Mouse (Mus musculus) liver, embryonic 14 days (tissue): ENCODE results near the gene Olfr889. TPM values are rescaled to one million over a fixed set of nuclear protein-coding genes. Genes with fewer than 3 reads are reported as not detected.

Experiments used
- polyA plus RNA-seq: library from polyadenylated mRNA; depleted of rRNA; stranded (reverse); fragments of >200 nt; gene quantifications from 2 replicates; pipeline ENCODE4 v1.2.3, GENCODE M21; 2012; rRNA removed

Gene Olfr889
- polyA plus RNA-seq: 0.01 TPM in 1 of 2 replicates, not detected in the other

GRCm38 (mm10) chr9:38114898-38115297, at the start of gene Olfr889:
Olfr889 (plus strand) TSS chr9:38115198.

DNA sequence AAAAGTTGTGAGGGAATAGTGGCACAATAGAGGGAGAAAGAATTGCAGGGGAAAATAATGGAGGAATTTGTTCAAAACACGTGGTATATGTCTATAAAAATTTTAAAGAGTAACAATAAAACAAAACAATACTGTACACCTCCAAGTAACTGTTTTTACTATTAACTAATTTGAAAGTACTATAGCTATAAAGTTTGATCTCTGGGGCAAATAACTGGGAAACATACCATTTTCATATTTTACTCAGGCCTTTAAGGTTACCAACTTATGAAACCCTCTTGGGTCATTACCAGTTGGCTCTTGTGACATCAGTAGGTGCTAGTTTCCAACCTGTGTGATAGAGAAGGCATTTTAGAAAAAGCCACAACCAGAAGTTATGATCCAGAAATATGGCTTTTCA, 31.2 kb upstream of the Olfr889 start, which contains the start of gene Olfr887:
Gene Olfr887, plus strand, starts transcription at position 301 of the 400 bp plus-strand sequence.

DNA sequence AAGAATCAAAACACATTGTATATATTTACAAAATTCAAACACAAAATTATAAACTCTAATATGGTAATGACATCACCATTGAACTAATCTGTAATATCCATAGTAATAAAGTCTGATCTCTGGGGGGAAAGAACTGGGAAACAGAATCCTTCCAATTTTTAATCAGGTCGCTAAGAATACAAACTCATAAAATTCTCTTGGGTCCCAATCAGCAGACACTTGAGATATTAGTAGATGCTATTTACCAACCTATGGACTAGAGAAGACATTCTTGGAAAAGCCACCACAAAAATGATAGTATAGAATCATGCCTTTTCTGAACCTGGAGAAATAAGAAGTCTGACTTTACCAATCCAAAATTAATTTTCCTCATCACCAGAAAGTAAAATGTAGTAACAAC, 7.2 kb upstream of the Olfr889 start, which contains the start of gene Olfr888:
Gene Olfr888, plus strand, starts transcription at position 301 of the 400 bp plus-strand sequence.

DNA sequence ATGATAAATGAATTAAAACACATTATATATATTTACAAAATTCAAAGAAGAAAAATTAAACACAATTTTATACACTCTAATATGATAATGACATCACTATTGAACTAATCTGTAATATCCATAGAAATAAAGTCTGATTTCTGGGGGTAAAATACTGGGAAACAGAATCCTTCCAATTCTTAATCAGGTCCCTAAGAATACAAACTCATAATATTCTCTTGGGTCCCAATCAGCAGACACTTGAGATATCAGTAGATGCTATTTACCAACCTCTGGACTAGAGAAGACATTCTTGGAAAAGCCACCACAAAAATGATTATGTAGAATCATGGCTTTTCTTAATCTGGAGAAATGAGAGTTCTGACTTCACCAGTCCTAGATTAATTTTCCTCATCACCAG, 27.2 kb downstream of the Olfr889 start, which contains the start of gene Olfr890:
Gene Olfr890, plus strand, starts transcription at position 301 of the 400 bp plus-strand sequence.

Other genes starting within 250 kb of the Olfr889 start
- gene Olfr145, start 218.5 kb upstream of the Olfr889 start, polyA plus RNA-seq: not detected in 2 replicates
- not detected in 2 replicates for gene Olfr878, start 197.4 kb upstream of the Olfr889 start, polyA plus RNA-seq
- not detected in 2 replicates for gene Olfr881, start 123.4 kb upstream of the Olfr889 start, polyA plus RNA-seq
- gene Olfr883, start 89.4 kb upstream of the Olfr889 start, polyA plus RNA-seq: not detected in 2 replicates
- not detected in 2 replicates for gene Olfr884, start 68.6 kb upstream of the Olfr889 start, polyA plus RNA-seq
- not detected in 2 replicates for gene Olfr885, start 53.9 kb upstream of the Olfr889 start, polyA plus RNA-seq
- gene Olfr887, start 31.1 kb upstream of the Olfr889 start, polyA plus RNA-seq: not detected in 2 replicates
- gene Olfr888, start 7.1 kb upstream of the Olfr889 start, polyA plus RNA-seq: not detected in 2 replicates
- not detected in 2 replicates for gene Olfr890, start 27.3 kb downstream of the Olfr889 start, polyA plus RNA-seq
- not detected in 2 replicates for gene Olfr891, start 65.6 kb downstream of the Olfr889 start, polyA plus RNA-seq
- not detected in 2 replicates for gene Olfr893, start 93.2 kb downstream of the Olfr889 start, polyA plus RNA-seq
- not detected in 2 replicates for gene Olfr894, start 102.9 kb downstream of the Olfr889 start, polyA plus RNA-seq
- gene Olfr143, start 137.6 kb downstream of the Olfr889 start, polyA plus RNA-seq: not detected in 2 replicates
- gene Olfr895, start 152.7 kb downstream of the Olfr889 start, polyA plus RNA-seq: not detected in 2 replicates
- not detected in 2 replicates for gene Olfr896-ps1, start 175.9 kb downstream of the Olfr889 start, polyA plus RNA-seq
- not detected in 2 replicates for gene Olfr25, start 213.9 kb downstream of the Olfr889 start, polyA plus RNA-seq
- not detected in 2 replicates for gene Olfr898, start 233.2 kb downstream of the Olfr889 start, polyA plus RNA-seq